Mouse (Mus musculus): Measurements from ENCODE around the gene Crim1. TPM values are rescaled to one million over a fixed set of nuclear protein-coding genes. Genes with fewer than 3 reads are reported as not detected.
A peak's percentile ranks its signal among the peaks of the same experiment; 100 is the strongest.

The Crim1 gene
- total RNA-seq, 4 experiments from 2014 or later = 134 to 154 (median 144) TPM

DNA sequence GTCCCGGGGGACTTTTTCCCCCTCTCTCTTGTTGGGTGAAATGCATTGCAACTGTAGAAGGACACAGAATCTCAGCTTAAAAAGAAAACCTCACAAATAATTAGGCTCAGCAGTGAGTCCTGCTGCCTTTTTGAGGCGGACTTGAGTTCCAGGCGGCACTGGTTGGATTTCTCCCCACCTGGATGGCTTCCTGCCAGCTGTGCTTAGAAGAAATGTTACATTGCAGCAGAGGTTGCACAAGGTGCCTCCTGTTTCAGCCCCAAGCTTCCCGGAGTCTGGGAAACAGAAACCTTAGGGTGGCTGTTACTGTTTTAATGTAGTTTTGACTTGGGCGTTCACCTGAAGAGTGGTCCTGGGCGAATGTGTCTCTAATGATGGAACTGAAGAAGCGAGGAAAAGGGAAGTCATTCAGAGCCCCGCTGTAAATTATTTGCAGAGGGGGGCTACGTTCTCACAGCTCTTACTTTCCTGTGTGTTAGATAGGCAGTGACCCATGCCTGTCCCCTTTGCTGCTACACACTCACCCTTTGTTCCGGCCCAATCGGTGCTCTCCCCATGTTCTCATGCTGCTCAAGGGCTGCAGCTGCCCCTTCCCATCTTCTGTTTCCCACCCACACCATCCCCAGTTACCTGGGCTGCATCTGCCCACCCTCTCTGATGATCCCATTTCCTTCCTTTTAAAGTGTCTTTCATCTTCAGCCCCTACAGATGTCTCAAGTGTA lies 83.4 kb downstream of the Crim1 start:
- no peak for DNase-seq (ENCODE audit: low spot score in 2 of 2)

DNA sequence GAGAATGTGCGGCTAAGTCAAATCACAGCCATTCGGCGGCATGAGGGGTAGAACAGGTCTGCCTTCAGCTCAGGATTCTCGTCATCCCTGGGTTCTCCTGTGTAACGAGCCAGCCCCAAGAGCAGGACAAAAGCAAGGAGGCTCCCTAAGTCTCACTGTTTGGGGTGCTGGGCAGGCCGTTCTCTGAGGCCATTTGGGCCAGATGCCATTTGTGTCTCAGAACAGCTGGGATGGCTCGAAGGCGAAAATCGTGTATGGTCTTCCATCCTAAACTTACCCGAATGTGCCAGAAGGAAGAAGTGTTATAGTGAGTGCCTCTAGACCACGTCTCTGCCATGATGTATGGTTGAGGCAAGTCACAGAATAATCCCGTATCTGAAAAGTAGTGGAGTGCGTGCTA lies 86.0 kb downstream of the Crim1 start:
- no peak for DNase-seq (ENCODE audit: low spot score in 2 of 2)

DNA sequence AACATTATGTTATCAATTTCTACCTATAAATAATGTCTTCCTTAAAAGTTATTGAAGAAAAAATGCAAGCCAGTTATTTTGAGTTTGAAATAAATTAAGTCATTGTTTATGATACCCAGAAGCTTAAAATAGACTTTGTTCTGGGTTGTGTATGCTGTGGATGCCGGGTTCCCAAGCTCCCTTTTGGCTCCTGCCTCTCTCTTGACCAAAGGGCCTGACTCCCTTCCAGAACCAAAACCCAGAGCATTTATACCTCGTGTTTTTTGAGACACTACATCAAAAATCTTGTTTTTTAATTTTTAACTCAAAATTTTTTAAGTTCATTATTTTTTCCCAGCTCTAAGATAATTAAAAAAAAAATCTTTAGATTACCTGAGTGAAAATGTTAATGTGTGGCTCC lies 87.3 kb downstream of the Crim1 start:
- no peak for DNase-seq (ENCODE audit: low spot score in 2 of 2)

DNA sequence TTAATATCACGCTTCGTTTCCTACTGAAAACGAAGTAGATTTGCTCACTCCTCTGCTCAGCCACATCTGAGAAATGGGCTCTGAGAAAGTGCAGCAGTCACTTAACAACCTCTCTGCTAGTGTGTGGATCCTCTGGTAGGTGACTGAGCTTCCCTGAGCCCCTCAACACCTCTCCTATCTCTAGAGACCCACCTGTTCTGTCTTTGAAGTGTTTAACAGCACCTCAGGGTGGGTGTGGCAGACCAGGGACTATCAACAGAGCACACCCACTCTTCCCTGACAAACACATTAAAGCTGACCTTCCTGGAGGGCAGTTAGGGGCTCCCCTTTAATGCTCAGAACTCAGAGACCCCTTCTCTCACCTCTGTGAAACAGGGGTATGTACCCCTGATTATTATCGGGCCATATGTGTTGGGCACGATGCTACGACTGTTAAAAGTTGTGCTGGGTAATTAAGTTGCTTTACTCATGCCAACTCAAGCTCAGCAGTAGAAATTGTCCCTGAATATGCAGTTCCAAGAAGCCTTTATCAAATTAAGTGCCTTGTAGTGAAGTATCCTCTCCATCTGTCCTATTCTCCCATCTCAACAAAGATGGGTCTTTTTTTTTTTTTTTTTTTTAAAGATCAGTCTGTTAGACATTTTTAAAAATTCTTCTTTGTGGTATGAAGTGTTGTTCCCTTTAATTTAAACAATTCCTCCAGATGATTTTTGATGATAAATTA lies 90.3 kb downstream of the Crim1 start:
- DNase-seq (ENCODE audit: low spot score in 2 of 2) = no peak

DNA sequence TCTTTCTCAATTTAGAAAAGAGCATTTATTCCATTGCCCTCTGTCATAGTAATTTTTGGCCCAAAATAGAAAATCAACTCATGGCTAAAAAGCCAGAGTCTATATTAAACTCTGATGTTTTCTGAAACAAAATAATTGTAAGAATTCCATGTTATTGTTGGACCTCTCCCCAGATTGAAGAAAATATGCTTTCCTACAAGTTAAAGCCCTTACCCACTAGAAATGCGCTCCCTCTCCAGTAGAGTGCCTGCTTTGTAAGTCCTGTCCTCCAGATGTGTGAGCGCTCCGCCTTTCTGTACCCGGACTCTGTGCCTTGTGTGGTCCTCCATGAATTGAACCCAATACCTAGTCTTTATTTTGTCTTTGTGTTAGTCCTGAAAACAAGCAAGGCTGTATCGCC lies 91.0 kb downstream of the Crim1 start:
- no peak for DNase-seq (ENCODE audit: low spot score in 2 of 2)

DNA sequence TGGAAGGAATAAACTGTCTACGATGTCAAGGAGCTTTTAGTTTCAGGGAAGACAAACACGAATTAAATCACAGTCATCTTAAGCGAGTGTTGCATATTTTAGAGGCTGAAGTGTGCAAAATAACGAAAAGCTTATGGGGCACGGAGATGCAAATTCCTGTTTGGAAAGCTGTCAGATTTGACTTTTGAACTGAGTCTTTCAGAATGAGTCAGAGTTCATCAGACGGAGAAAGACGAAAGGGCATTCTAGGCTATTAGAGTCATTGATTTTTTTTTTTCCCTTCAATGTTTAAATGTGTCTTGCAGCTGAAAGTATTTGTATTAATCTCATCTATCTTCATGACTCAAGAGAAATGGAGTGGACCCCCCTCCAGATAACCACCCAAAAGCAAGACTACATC lies 92.3 kb downstream of the Crim1 start:
- DNase-seq (ENCODE audit: low spot score in 2 of 2) = no peak

DNA sequence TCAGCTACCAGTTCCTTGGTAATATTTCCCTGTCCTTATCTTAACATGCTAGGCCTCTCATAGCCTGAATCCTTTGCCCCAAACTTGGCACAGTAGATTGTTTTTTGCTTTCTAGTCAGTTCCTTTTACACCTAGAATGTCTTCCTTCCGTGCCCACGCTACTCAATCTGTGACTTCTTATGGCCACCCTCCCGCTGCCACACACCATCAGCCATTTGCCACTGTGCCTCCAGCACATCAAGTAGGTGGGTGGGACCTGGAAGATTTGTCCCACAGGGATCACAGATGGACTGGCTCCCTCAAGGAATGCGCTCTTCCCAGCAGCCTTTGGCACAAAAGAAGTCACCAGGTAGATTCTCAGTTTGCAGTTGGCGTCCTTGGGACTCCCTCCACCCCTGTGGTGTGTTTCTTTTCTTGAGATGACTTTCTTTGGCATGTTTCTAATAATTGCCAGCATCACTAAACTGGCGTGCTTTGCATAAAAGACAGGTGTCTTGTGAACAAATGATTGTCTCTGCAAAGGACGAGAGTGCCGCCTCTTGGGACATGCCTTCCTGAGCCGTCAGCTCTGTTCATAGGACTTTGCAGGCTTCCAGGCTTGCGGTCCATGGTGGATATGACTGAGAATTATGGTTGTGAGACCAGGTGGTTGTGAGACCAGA lies 92.9 kb downstream of the Crim1 start:
- no peak for DNase-seq (ENCODE audit: low spot score in 2 of 2)

DNA sequence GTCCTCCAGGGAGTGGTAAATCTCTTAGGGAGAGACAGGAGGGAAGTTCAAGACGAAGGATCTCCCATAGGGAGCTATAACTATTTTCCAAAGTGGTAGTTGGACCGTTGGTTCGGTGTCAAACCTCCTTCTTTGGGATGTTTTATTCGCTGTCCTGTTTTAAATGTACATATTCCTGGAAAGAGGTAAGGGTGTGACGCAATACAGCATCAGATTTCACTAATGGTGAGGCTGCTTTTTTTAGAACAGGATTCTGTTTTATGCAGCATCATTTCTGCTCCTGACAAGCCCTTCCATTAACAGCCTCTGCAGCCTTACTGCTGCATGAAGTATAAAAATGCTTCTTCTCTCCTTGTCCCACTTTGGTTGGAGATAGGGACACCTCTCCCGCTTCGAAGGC lies 95.9 kb downstream of the Crim1 start:
- DNase-seq (ENCODE audit: low spot score in 2 of 2) = no peak

DNA sequence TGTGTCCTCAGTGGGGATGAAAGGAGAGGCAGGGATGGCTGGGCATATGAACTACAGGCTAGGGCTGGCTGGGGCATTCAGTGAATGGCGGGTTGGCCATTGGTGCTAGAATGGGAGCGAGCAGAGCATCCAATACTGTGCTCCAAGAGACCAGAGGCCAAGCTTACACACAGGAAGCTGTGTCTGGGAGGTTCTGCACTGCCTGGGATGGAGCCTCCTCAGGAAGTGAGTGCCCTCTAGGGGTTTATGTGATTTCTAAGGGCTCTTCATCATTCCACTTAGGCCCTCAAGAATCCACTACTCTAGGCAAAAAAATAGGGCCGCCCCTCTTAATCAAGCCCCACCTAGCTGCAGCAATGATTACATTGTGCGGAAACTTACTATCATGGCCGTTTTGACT lies 98.1 kb downstream of the Crim1 start:
- no peak for DNase-seq (ENCODE audit: low spot score in 2 of 2)

DNA sequence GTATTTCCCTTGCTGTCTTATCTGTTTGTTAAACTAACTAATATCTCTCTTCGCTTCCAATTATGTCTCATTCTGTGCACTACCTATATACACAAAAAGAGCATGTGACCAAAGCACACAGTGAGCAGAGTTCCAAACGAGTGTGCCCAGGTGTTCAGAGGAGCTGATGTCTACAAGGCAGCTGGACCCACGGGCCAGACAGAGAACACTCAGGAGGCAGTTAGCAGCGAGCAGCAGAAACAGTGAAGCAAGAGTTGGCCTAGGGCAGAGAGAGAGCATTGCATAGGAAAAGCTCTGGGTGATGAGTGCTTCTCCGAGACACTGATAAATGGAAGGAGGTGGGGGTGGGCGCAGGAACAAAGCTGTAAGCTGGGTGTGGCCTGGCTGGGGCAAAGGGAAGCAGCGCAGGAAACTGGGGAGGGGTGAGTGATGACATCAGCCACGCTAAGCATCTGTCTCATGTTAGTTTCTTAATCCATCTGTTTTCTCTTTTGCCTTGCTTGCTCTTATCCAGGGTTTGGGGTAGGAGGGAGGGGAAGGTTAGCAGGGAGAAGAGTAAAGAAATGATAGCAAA lies 99.0 kb downstream of the Crim1 start:
- DNase-seq (ENCODE audit: low spot score in 2 of 2) = no peak

DNA sequence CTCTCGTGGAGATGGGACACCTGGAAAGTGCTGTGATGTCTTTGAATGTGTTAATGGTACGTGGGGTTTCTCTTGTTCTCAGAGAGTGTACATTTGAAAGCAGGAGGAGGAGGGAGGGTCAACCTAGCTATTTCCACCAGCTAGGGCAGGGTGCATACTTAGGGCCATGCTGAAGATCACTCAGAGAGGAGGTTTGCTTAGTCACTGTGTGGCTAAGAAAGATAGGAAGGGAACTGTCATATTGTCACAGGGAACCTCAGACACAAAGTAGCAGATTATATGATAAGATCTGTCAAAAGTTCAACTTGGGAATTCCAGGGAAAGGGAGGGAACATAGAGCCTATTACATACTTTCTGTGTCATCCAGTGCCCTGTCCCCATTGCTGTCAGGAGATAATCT lies 103.0 kb downstream of the Crim1 start:
- no peak for DNase-seq (ENCODE audit: low spot score in 2 of 2)

DNA sequence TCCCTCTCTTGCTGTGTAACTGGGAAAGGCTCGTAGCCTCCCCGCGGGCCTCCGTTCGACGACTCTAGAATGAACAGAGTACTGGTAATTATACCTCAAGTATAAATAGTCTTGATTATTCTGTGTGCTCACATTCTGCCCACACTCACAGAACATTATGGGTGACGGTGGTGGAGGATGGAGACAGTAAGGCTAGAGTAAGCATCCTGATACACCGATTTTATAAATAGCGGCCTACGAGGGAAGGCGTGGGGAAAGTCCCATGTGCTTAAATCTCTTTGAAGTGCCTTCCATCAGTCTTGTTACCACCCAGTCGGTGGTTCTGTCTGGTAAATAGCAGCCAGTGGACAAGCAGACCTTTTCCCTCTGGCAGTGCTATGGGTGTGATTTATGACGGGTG lies 104.0 kb downstream of the Crim1 start:
- DNase-seq (ENCODE audit: low spot score in 2 of 2) = no peak

DNA sequence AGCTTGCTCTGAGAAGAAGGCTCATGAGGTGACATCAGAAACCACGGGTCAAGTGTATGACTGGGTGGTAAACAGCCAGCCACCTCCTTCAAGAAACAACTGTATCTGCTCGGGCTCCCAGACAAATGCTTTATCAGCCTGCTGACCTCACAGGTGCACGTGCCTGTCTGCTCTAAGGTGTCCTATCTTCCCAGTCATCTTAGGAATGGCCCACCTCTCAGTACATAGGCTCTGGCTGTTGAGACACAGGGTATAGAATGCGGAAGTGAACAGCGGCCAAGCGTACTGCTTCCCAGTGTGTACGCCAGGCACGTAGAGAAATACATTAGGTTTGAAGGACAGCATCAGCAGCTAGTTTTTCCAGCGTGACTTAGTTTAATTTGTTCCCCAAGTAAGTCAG lies 106.4 kb downstream of the Crim1 start:
- no peak for DNase-seq (ENCODE audit: low spot score in 2 of 2)

DNA sequence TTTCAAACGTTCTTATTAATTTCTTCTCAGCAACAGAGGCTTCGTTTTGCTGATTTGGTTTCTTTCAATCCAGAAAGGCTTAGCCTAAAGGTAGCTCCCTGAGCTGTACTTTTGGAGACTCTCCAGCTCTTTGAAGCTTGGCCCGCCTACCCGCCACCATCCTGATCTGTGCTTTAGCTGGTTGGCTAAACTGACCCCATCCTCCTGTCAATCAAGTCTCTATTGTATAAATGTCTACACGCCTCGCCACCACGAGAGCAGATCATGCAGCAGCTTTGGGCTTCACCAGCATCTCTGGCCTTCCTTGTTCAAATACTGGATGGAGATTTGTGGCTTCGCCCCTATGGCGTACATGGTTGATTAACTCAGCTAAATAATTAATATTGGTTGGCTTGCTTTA lies 108.2 kb downstream of the Crim1 start:
- no peak for DNase-seq (ENCODE audit: low spot score in 2 of 2)

DNA sequence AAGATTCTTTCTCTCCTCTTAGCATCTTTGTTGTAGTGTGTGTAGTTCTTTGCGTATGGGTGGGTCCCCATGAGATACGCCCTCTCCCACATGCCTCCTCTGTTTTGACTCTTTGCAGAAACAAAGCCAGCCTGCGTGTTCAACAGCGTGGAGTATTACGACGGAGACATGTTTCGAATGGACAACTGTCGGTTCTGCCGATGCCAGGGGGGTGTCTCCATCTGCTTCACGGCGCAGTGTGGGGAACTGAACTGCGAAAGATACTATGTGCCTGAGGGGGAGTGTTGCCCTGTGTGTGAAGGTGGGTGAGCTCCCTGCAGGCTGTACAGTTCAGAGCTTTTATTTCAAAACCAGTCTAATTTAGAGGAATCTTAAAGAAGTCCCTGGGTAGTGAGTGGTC lies 113.0 kb downstream of the Crim1 start:
- peak; percentile 39 to 41 for DNase-seq (ENCODE audit: low spot score in 2 of 2)

DNA sequence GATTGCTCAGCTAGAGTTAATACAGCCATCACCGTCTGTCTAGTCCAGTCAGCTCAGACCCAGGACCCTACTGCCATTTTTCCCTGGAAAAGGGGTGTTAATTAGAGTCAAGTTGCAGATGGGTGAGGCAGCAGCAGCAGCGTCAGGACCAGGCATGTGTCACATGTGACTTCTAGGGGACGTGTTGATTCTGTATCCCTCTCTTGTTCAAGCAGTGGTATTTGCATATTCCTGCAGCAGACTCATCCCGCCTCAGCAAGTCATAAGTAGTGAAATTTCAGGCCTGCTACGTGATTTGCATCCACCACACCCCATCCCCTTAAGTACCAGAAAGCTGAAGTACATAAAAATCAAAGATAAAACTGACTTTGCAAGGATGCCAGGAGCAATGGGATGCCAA lies 113.6 kb downstream of the Crim1 start:
- no peak for DNase-seq (ENCODE audit: low spot score in 2 of 2)

DNA sequence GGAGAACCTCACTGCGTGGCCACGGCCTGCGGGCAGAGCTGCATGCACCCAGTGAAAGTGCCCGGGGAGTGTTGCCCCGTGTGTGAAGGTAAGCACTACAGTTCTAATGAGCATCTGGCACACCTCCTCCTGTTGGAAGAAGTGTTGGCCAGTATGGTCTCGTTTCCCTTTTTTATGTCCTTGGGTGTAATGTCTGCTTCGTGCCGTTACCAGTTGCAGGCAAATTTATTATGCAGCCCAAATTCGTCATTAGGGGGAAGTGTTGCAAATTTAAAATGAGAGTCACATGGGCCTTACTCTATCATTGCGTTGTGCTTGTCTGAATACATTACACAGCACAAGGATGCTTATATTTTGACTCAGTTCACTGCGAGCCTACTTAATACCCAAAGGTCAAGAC lies 115.6 kb downstream of the Crim1 start:
- no peak for DNase-seq (ENCODE audit: low spot score in 2 of 2)

DNA sequence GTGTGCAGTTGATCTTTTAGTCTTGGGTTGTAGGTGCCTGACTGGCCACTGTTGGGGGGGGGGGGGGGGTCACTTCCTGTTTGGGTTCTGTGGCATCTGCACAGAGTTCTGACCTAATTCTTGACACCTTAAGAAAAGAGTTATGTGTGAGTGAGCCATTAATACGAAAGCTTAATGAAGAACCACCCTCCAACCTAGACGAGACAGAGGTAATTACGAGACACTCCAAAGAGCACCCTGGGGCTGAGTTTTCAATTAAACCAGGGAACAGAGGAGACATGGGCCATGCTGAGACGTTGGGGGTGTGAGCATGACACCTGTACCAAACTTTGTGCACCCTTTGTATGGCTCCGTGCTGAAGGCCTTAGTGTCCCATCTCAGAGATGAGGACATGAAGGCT lies 117.3 kb downstream of the Crim1 start:
- DNase-seq (ENCODE audit: low spot score in 2 of 2) = no peak

DNA sequence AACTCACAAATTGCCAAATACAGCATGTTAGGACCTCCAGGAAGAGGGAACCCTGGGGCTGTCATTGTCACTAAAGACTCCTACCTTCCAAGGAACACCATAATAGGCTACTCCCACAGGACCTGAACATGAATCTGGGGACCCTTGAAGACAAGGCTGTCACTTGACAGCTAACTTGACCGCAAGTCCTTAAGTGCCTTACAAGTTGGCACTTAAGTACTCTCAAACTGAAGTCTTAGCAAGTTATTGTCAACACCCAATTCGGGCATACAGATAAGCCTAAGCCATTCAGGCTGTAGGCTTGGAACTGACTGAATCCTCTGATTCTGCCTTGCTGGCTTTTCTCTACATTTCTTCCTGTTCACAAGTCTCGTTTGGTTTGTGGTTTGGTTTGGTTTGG lies 118.8 kb downstream of the Crim1 start:
- DNase-seq (ENCODE audit: low spot score in 2 of 2) = no peak

DNA sequence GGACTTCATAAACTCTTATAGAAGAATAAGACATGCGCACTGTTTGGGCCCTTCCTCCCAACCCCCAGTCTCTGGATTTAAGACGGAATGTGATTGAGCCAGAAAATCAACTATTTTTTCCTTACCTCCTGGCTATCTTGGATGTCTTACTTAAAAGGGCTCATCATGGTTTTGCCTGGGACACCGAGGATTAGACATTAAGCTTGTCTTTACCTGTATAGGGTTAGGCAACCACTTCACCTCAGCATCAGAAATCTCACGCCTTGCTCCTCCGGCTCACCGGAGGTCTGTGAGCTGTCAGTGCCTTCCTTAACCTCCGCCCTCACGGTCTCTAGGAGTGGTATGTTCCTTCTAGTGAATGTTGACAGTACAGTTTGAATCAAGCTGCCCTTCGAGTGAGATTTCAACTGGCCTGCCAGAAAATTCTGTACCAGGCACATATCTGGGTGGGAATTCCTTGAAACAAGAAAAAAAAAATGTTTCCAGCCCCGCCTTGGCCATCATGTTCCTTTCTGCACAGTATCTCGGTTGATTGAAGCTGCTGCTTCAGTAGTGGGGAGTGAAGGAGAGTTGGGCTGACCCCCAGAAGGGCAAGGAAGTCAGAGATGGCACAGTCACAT lies 121.3 kb downstream of the Crim1 start:
- DNase-seq (ENCODE audit: low spot score in 2 of 2) = no peak

DNA sequence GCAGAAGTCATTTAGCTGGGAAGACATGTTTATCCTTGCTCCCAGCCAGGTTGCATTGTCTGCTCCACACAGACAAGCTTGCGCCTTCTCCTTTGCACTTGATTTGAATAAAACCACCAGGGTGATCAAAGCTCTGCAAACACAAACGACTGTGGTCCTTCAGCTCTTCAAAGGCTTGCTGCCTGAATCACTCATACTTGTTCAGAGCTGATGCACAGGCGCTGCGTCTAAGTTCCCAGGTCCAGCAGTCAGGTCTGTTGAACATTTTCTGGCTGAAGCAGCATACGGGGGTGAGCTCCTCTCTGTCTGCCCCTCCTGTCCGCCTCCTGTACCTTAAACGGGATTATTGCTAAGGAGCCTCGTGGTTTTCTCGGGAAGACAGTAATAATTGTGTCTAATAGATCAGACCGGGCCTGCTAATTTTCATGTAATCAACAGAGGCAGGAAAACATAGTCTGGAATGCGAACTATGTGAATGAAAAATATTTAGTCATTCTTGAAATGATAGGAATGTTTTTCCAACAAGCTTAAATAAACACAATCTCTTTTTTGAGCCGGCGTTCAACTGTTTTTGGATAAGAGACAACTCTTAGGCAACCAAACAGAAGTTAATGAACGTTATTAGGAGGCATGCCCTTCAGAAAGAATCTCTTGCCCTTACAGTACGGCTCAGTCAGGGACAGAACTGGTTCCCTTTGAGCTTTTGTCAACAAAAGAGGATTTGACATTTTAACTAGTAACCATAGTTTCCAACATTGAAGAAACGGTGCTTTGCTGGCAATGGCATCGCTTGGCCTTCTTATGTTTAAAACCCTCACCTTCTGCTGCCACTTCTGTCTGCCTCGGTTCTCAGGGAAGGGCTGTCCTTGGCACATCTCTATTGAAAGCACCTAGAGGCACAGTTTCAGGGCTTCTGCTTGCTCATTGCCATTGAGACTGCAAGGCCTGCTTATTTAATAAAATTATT lies 122.6 kb downstream of the Crim1 start:
- no peak for DNase-seq (ENCODE audit: low spot score in 2 of 2)
